ENCODE assay signal across 21 mouse cellular contexts in genomic region chr2:125510752-125511151, GRCm38 (mm10). TPM values are rescaled to one million over a fixed set of nuclear protein-coding genes. Genes with fewer than 3 reads are reported as not detected.
"Had no signal": no experiment of that assay in that cellular context is flagged by ENCODE, and none has a peak within 500 bp of the region (broad histone marks: within the 10 kb centered on the region; RNA-seq: fewer than 3 reads in every experiment).

No protein-coding gene starts in this region.

- DNase-seq: kidney, postnatal 14 days; kidney, postnatal 4 days; left cerebral cortex, postnatal 4 days; liver; lung, adult 2 months; lung, postnatal 14 days; lung, postnatal 4 days; midbrain, embryonic 14.5 days; right cerebral cortex, adult 18-20 months; right cerebral cortex, postnatal 14 days; right cerebral cortex, postnatal 4 days; spleen, adult 18-20 months; thymus, adult 18-20 months; thymus, postnatal 36 days had no signal

- H3K27ac ChIP-seq: limb, embryonic 13.5 days; liver, embryonic 12.5 days; liver, embryonic 15.5 days; neural tube, embryonic 12.5 days; neural tube, embryonic 15.5 days had no signal

- H3K4me3 ChIP-seq: limb, embryonic 13.5 days; liver, embryonic 12.5 days; liver, embryonic 15.5 days; neural tube, embryonic 12.5 days; neural tube, embryonic 15.5 days had no signal

- H3K27me3 ChIP-seq: neural tube, embryonic 12.5 days had no signal

- H3K36me3 ChIP-seq: limb, embryonic 13.5 days; liver, embryonic 12.5 days; liver, embryonic 15.5 days; neural tube, embryonic 12.5 days; neural tube, embryonic 15.5 days had no signal

- H3K9me3 ChIP-seq: limb, embryonic 13.5 days; liver, embryonic 12.5 days; liver, embryonic 15.5 days; neural tube, embryonic 12.5 days; neural tube, embryonic 15.5 days had no signal

RNA-seq across cellular contexts. Expression of gene Fbn1, which starts 3.0 kb away (rescaled TPM):
- total RNA-seq: megakaryocyte-erythroid progenitor cell, adult 5-6 weeks had no signal

RNA-seq across cellular contexts. Expression of gene Gm9913, which starts 5.9 kb away (rescaled TPM):
- total RNA-seq: megakaryocyte progenitor cell, adult 5-6 weeks; megakaryocyte-erythroid progenitor cell, adult 5-6 weeks had no signal
- polyA plus RNA-seq: midbrain, embryonic 14.5 days had no signal
